Mouse (Mus musculus) megakaryocyte, embryonic 14.5 days (primary cell): Measurements from ENCODE around the gene Ubap2.

Experiments
- FLI1 ChIP-seq: IDR thresholded peaks from 2 replicates; pipeline ENCODE4 v1.6.1; 2012; ENCODE audit warnings: low read length, inconsistent platforms, mixed read lengths
- GATA1 ChIP-seq: IDR thresholded peaks from 3 replicates; pipeline ENCODE4 v1.6.1; 2012; ENCODE audit warnings: mixed read lengths, low read length, inconsistent platforms, borderline replicate concordance

DNA sequence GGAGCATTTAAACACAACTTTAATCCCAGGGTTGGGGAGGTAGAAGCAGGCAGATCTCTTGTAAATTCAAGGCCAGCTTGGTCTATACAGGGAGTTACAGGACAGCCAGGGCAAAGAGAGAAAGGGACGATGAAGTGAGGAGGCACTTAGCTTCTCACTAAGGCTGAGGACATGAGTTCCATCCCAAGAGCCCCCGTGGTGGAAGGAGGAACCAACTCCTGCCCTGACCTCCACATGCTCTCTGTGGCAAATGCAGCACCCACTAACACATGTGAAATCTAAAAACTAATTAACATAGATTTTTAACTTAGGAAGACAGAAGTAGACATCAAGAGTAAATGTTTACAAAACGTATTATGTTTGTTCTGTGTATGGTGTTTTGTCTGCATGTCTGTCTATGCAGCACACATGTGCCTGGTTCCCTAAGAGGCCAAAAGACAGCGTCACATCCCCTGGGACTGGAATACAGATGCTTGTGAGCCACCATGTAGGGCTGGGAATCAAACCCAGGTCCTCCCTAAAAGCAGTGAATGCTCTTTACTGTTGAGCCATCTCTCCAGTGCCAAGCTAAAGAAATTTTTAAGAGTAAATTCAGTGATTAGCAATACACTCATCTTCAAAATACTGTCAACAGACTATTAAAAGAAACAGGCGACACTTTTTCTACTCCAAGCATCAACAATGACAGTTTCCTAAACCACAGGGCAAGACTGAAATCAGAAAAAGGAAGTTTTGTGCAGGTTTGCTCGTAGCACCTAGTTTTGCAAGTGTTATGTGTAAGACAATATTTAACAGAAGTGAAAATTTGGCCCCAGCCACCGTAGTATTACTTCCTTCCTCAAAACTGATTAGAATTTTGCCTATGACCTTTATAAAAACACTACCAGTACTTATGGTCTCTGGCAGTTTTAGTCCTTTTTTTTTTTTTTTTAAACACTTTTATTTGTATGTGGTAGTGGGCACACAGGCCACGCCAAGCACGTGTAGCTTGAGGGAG is 35.9 kb upstream of the Ubap2 start:
- TF ChIP-seq FLI1 (no peak), GATA1 (no peak)
